Mouse (Mus musculus) MEL (cell line): ENCODE results near the gene Slc6a21. TPM values are rescaled to one million over a fixed set of nuclear protein-coding genes. Genes with fewer than 3 reads are reported as not detected.

ENCODE experiments used
- DNase-seq: peaks from one replicate; pipeline ENCODE4 v3.0.0; 2011; ENCODE audit warnings: low read depth, low spot score
- H3K27ac ChIP-seq: 2 replicates; pipeline ENCODE4 v1.5.1; 2012; ENCODE audit warnings: low read depth, mild to moderate bottlenecking, control low read depth, low read length, moderate library complexity; ENCODE audit not compliant: control insufficient read depth
- H3K27me3 ChIP-seq, 2 experiments: fragments of 150-350 bp in 1 of 2; sonication (generic) in 1 of 2; 2 replicates each; pipeline ENCODE4 v1.6.1; 2012; ENCODE audit warnings: low read length in 2 of 2, mild to moderate bottlenecking in 2 of 2, improper control_type of control experiment in 1 of 2, moderate library complexity in 1 of 2; ENCODE audit not compliant: insufficient read depth in 2 of 2, control insufficient read depth in 1 of 2
- H3K36me3 ChIP-seq, 2 experiments: 2 replicates each; pipeline ENCODE4 v1.6.1; 2012 to 2014; ENCODE audit warnings: low read length in 2 of 2, improper control_type of control experiment in 1 of 2, inconsistent platforms in 1 of 2, mild to moderate bottlenecking in 1 of 2; ENCODE audit not compliant: insufficient read depth in 2 of 2, control insufficient read depth in 1 of 2
- H3K4me1 ChIP-seq, 2 experiments: fragments of 150-350 bp in 1 of 2; sonication (generic) in 1 of 2; 2 replicates each; pipeline ENCODE4 v1.6.1; 2012; ENCODE audit warnings: low read length in 2 of 2, improper control_type of control experiment in 1 of 2, mild to moderate bottlenecking in 1 of 2; ENCODE audit not compliant: insufficient read depth in 2 of 2, control insufficient read depth in 1 of 2
- H3K4me3 ChIP-seq, 2 experiments: fragments of 150-350 bp in 1 of 2; sonication (generic) in 1 of 2; 2 replicates each; pipeline ENCODE4 v1.5.1; 2012; ENCODE audit warnings: low read depth in 2 of 2, low read length in 2 of 2, mild to moderate bottlenecking in 2 of 2, moderate library complexity in 2 of 2, control low read depth in 1 of 2, improper control_type of control experiment in 1 of 2; ENCODE audit not compliant: control insufficient read depth in 1 of 2, insufficient read depth in 1 of 2
- H3K79me2 ChIP-seq: 2 replicates; pipeline ENCODE4 v1.6.1; 2012; ENCODE audit warnings: mild to moderate bottlenecking, low read length, moderate library complexity; ENCODE audit not compliant: control insufficient read depth, poor library complexity, insufficient read depth
- H3K9ac ChIP-seq: 2 replicates; pipeline ENCODE4 v1.6.1; 2012; ENCODE audit warnings: low read depth, mild to moderate bottlenecking, control low read depth, low read length, moderate library complexity; ENCODE audit not compliant: control insufficient read depth, poor library complexity, severe bottlenecking
- H3K9me3 ChIP-seq: fragments of 150-350 bp; sonication (generic); replicated peaks from 2 replicates; pipeline ENCODE4 v1.6.1; 2012; ENCODE audit warnings: mild to moderate bottlenecking, low read length, improper control_type of control experiment, moderate library complexity; ENCODE audit not compliant: insufficient read depth
- CHD1 ChIP-seq: IDR thresholded peaks from 2 replicates; pipeline ENCODE4 v1.6.1; 2012; ENCODE audit warnings: low read depth, mild to moderate bottlenecking, inconsistent platforms, low read length, improper control_type of control experiment
- E2F4 ChIP-seq: IDR thresholded peaks from 2 replicates; pipeline ENCODE4 v1.6.1; 2011; ENCODE audit warnings: low read depth, low read length, improper control_type of control experiment, borderline replicate concordance
- EP300 ChIP-seq, 2 experiments: IDR thresholded peaks; 2 replicates each; pipeline ENCODE4 v1.6.1; 2011; ENCODE audit warnings: improper control_type of control experiment in 2 of 2, low read length in 2 of 2, low read depth in 1 of 2, mild to moderate bottlenecking in 1 of 2
- ETS1 ChIP-seq: IDR thresholded peaks from 2 replicates; pipeline ENCODE4 v1.6.1; 2012; ENCODE audit warnings: low read depth, mild to moderate bottlenecking, inconsistent platforms, low read length, improper control_type of control experiment, moderate library complexity
- JUND ChIP-seq: IDR thresholded peaks from 2 replicates; pipeline ENCODE4 v1.6.1; 2011; ENCODE audit warnings: low read depth, mild to moderate bottlenecking, improper control_type of control experiment, low read length
- KAT2A ChIP-seq: conservative IDR thresholded peaks from 2 replicates; pipeline ENCODE4 v1.6.1; 2012; ENCODE audit warnings: low read depth, low read length, improper control_type of control experiment, inconsistent platforms
- MAFK ChIP-seq: IDR thresholded peaks from 2 replicates; pipeline ENCODE4 v1.6.1; 2011; ENCODE audit warnings: low read depth, mild to moderate bottlenecking, low read length, improper control_type of control experiment, borderline replicate concordance
- NELFE ChIP-seq: IDR thresholded peaks from 2 replicates; pipeline ENCODE4 v1.6.1; 2011; ENCODE audit warnings: low read depth, low read length, improper control_type of control experiment
- NRF1 ChIP-seq: IDR thresholded peaks from 2 replicates; pipeline ENCODE4 v1.6.1; 2014; ENCODE audit warnings: low read depth, mild to moderate bottlenecking, inconsistent platforms, low read length, improper control_type of control experiment, moderate library complexity; ENCODE audit not compliant: poor library complexity, insufficient read depth, severe bottlenecking
- POLR2A ChIP-seq, 2 experiments: IDR thresholded peaks; 2 replicates each; pipeline ENCODE4 v1.6.1; 2011 to 2012; ENCODE audit warnings: low read length in 2 of 2, mild to moderate bottlenecking in 2 of 2, control low read depth in 1 of 2, improper control_type of control experiment in 1 of 2, low read depth in 1 of 2, moderate library complexity in 1 of 2; ENCODE audit not compliant: control insufficient read depth in 1 of 2, insufficient read depth in 1 of 2, poor library complexity in 1 of 2
- SMC3 ChIP-seq: IDR thresholded peaks from 2 replicates; pipeline ENCODE4 v1.6.1; 2011; ENCODE audit warnings: low read depth, low read length, improper control_type of control experiment
- TBP ChIP-seq: IDR thresholded peaks from 2 replicates; pipeline ENCODE4 v1.8.0; 2011; ENCODE audit warnings: low read depth, low read length, improper control_type of control experiment
- USF1 ChIP-seq: IDR thresholded peaks from 2 replicates; pipeline ENCODE4 v1.6.1; 2014; ENCODE audit warnings: low read depth, mild to moderate bottlenecking, inconsistent platforms, low read length, improper control_type of control experiment, moderate library complexity
- USF2 ChIP-seq, 2 experiments: IDR thresholded peaks; 2 replicates each; pipeline ENCODE4 v1.6.1; 2011 to 2012; ENCODE audit warnings: improper control_type of control experiment in 2 of 2, low read length in 2 of 2, borderline replicate concordance in 1 of 2, inconsistent platforms in 1 of 2, low read depth in 1 of 2, mild to moderate bottlenecking in 1 of 2; ENCODE audit not compliant: insufficient read depth in 1 of 2
- ZMIZ1 ChIP-seq: IDR thresholded peaks from 2 replicates; pipeline ENCODE4 v1.6.1; 2012; ENCODE audit warnings: low read depth, mild to moderate bottlenecking, inconsistent platforms, low read length, improper control_type of control experiment, moderate library complexity
- ZNF384 ChIP-seq: IDR thresholded peaks from 2 replicates; pipeline ENCODE4 v1.6.1; 2012; ENCODE audit warnings: low read depth, mild to moderate bottlenecking, inconsistent platforms, low read length, improper control_type of control experiment
- polyA plus RNA-seq, 2 experiments: library from polyadenylated mRNA; stranded (reverse) in 1 of 2; unstranded in 1 of 2; fragments of >175 nt in 1 of 2; fragments of >200 nt in 1 of 2; gene quantifications; 2 replicates each; pipeline versions ENCODE4 v1.2.1 to v1.2.4; 2012; ENCODE audit warnings: low replicate concordance in 2 of 2, low read depth in 1 of 2; ENCODE audit not compliant: insufficient read length in 2 of 2, insufficient read depth in 1 of 2, missing spikeins in 1 of 2
- total RNA-seq: library from RNA; depleted of rRNA; stranded (reverse); fragments of 300-350 nt; gene quantifications from 2 replicates; pipeline ENCODE4 v1.2.3, GENCODE M21; 2012

Slc6a21 gene
- total and polyA plus RNA-seq, 3 experiments: not detected

GRCm38 (mm10) chr7:45234922-45235571, 42.3 kb upstream of the Slc6a21 start:
- Histone ChIP-seq H3K27ac (no peak overlapping the region), H3K9ac (no peak overlapping the region), H3K79me2 (peaks cover 4% of the 10 kb centered on the region), H3K9me3 (no peaks in the 10 kb centered on the region), H3K4me1 (peaks cover 6 to 20% of the 10 kb centered on the region in 2 experiments), H3K4me3 (no peak overlapping the region), H3K27me3 (no peaks in the 10 kb centered on the region), H3K36me3 (peaks cover 0 to 11% of the 10 kb centered on the region in 2 experiments; a peak in 2 of 4 replicates)
- TF ChIP-seq KAT2A (no peak), ZMIZ1 (no peak), JUND (no peak), USF2 (IDR thresholded peaks at IDR 0.05; ENCODE audit: borderline replicate concordance in 1 of 2, insufficient read depth in 1 of 2, low read depth in 1 of 2, low read length in 2 of 2) (no peak), NELFE (no peak), NRF1 (no peak), E2F4 (no peak), MAFK (no peak), POLR2A (IDR thresholded peaks at IDR 0.05; ENCODE audit: control insufficient read depth in 1 of 2, insufficient read depth in 1 of 2, low read depth in 1 of 2, low read length in 2 of 2, poor library complexity in 1 of 2) (no peak), ETS1 (no peak), USF1 (no peak), CHD1 (no peak), EP300 (IDR thresholded peaks at IDR 0.05; ENCODE audit: low read depth in 1 of 2, low read length in 2 of 2) (no peak), TBP (no peak)
- DNase-seq: no peak

- no peak overlapping the region for H3K27ac ChIP-seq
- peaks cover 4% of the 10 kb centered on the region for H3K79me2 ChIP-seq
- no peak for TF ChIP-seq SMC3
- no peak for TF ChIP-seq TBP
- no peak for TF ChIP-seq USF2 (IDR thresholded peaks at IDR 0.05; ENCODE audit: borderline replicate concordance in 1 of 2, insufficient read depth in 1 of 2, low read depth in 1 of 2, low read length in 2 of 2)
- TF ChIP-seq KAT2A: no peak
- no peak for TF ChIP-seq ZNF384
- TF ChIP-seq, all 39 proteins: peak for 0
- Histone ChIP-seq H3K4me1 (peaks cover 6 to 22% of the 10 kb centered on the region in 2 experiments), H3K27me3 (no peaks in the 10 kb centered on the region), H3K9ac (no peak overlapping the region), H3K36me3 (peaks cover 0 to 11% of the 10 kb centered on the region in 2 experiments; a peak in 2 of 4 replicates), H3K9me3 (no peaks in the 10 kb centered on the region), H3K4me3 (no peak overlapping the region)
- no peak for DNase-seq
Observed at GRCm38 (mm10) chr7:45235656-45236180, 41.6 kb upstream of the Slc6a21 start.
